In the genomic region with DNA sequence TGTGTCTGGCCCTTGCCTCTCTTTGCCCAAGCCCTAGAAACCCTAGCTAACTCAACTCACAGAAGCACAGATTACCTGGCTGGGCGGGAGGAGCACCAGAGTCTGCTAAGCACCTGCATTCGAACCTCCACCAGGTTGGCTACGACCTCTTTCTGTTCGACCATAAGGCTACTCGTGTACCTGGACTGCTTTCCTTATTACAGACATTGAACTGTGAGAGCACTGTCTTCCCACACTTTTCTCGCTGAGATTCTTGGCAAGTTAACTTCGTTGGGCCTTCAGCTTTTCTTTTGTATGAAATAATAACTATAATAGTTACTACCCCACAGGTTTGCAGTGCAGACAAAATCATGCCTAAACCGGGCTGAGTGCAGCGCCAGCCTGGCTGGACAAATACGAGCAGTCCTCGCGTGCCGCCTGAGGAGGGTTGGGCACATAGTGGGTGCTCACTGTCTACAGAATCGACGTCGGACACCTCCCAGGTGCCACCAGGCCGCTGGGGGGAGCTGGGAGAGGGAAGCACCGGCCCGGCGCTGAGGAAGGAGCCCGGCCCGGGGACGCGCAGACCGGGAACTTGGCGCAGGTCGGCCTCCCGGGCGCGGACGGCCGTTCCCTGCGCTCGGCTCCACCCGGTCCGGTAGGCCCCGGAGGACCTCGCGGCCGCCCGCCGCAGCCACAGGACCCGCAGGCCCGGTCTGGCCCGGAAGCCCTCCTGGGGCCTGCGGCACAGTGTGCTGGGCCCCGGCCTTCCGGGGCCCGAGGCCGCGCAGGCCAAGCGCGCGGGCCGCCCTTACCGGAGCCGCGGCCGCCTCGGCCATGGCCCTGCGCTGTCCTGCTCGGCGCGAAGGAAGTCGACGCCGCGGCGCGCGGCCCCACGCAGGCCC, we compare ENCODE assay signal across 8 mouse cellular contexts. TPM values are rescaled to one million over a fixed set of nuclear protein-coding genes. Genes with fewer than 3 reads are reported as not detected.
A peak's percentile ranks its signal among the peaks of the same experiment; 100 is the strongest.
DNase-seq lines count a peak whose midpoint lies in the region; ATAC-seq and TF ChIP-seq lines count a peak whose summit lies in the region.

No protein-coding gene starts in this region.

- no peak for TF ChIP-seq EP300 in liver, embryonic 14.5 days (IDR thresholded peaks at IDR 0.05; ENCODE audit: low read depth)

- no peaks in the 10 kb centered on the region for H3K9me3 ChIP-seq in erythroblast, embryonic 14.5 days (ENCODE audit: control insufficient read depth, low read length)
- no peaks in the 10 kb centered on the region for H3K9me3 ChIP-seq in heart, embryonic 12.5 days (replicated peaks)
- no peaks in the 10 kb centered on the region for H3K9me3 ChIP-seq in kidney, embryonic 16.5 days (ENCODE audit: low read length)
- no peaks in the 10 kb centered on the region for H3K9me3 ChIP-seq in liver, embryonic 14.5 days (ENCODE audit: control insufficient read depth, low read length)

- peak; percentile 82 for DNase-seq in CD4-positive helper T cell, adult 2 months (ENCODE audit: low read depth, low spot score)
- peak; percentile 49 to 61 (median 59) for DNase-seq in liver, embryonic 14.5 days (ENCODE audit: low read depth in 3 of 3, low spot score in 3 of 3)
- peak; percentile 58 to 71 for DNase-seq in natural killer cell, adult 2 months (ENCODE audit: low spot score in 2 of 2)
- peak; percentile 74 for DNase-seq in splenic B cell, adult 2 months (ENCODE audit: low read depth, low spot score)

- WGBS in heart, embryonic 12.5 days = 4% methylated on average over 66 of the region's 72 CpGs
- 2% methylated on average over 69 of the region's 72 CpGs for WGBS in kidney, embryonic 16.5 days
- WGBS in liver, embryonic 14.5 days (ENCODE audit: insufficient replicate concordance) = 3% methylated on average over 61 of the region's 72 CpGs

- no peak for TF ChIP-seq CTCF in bone marrow macrophage, adult 2 months (IDR thresholded peaks at IDR 0.05; ENCODE audit: low read depth, low read length)
- TF ChIP-seq CTCF in liver, embryonic 14.5 days (IDR thresholded peaks at IDR 0.05; ENCODE audit: low read depth) = peak; percentile 61

- peak overlapping the region; percentile 76 for H3K4me2 ChIP-seq in heart, embryonic 12.5 days
- peak overlapping the region; percentile 65 for H3K4me2 ChIP-seq in kidney, embryonic 16.5 days (replicated peaks; ENCODE audit: low read depth, low read length)
- H3K4me2 ChIP-seq in liver, embryonic 14.5 days (ENCODE audit: low read depth) = peak overlapping the region; percentile 66

- H3K4me3 ChIP-seq in bone marrow macrophage, adult 2 months (ENCODE audit: insufficient read depth, low read length) = peak overlapping the region; percentile 98
- peak overlapping the region; percentile 81 for H3K4me3 ChIP-seq in erythroblast, embryonic 14.5 days (replicated peaks)
- H3K4me3 ChIP-seq in heart, embryonic 12.5 days = peak overlapping the region; percentile 82
- peak overlapping the region; percentile 87 for H3K4me3 ChIP-seq in kidney, embryonic 16.5 days (ENCODE audit: low read length)
- peak overlapping the region; percentile 70 to 74 for H3K4me3 ChIP-seq in liver, embryonic 14.5 days (ENCODE audit: insufficient read depth in 1 of 2, low read depth in 2 of 2, low read length in 2 of 2)

- H3K27me3 ChIP-seq in erythroblast, embryonic 14.5 days (ENCODE audit: control insufficient read depth) = no peaks in the 10 kb centered on the region
- 0 out of 2 replicates have a peak, but pooled peaks cover 3% of the 10 kb centered on the region for H3K27me3 ChIP-seq in heart, embryonic 12.5 days (replicated peaks)
- no peaks in the 10 kb centered on the region for H3K27me3 ChIP-seq in kidney, embryonic 16.5 days (ENCODE audit: insufficient read depth, low read length)
- no peaks in the 10 kb centered on the region for H3K27me3 ChIP-seq in liver, embryonic 14.5 days (ENCODE audit: control insufficient read depth, insufficient read depth, low read length)
- H3K27me3 ChIP-seq in splenic B cell, adult 2 months (ENCODE audit: control insufficient read depth, insufficient read depth, low read length, poor library complexity, severe bottlenecking) = no peaks in the 10 kb centered on the region

- peak; percentile 87 for ATAC-seq in heart, embryonic 12.5 days (ENCODE audit: insufficient number of reproducible peaks, low FRiP score)
- ATAC-seq in kidney, embryonic 16.5 days (ENCODE audit: low FRiP score, low TSS enrichment) = peak; percentile 93
- ATAC-seq in liver, embryonic 14.5 days (ENCODE audit: insufficient read depth) = peak; percentile 88

- no peak for TF ChIP-seq POLR2A in bone marrow macrophage, adult 2 months (IDR thresholded peaks at IDR 0.05; ENCODE audit: borderline replicate concordance, low read depth, low read length)

- H3K9ac ChIP-seq in heart, embryonic 12.5 days = peak overlapping the region; percentile 93
- peak overlapping the region; percentile 98 for H3K9ac ChIP-seq in kidney, embryonic 16.5 days (replicated peaks; ENCODE audit: low read length)
- peak overlapping the region; percentile 79 for H3K9ac ChIP-seq in liver, embryonic 14.5 days (replicated peaks)

- H3K27ac ChIP-seq in bone marrow macrophage, adult 2 months (ENCODE audit: insufficient read depth, low read depth, low read length) = peak overlapping the region; percentile 58
- peak overlapping the region; percentile 72 for H3K27ac ChIP-seq in heart, embryonic 12.5 days (ENCODE audit: poor library complexity, severe bottlenecking)
- H3K27ac ChIP-seq in kidney, embryonic 16.5 days (ENCODE audit: low read length) = peak overlapping the region; percentile 90
- H3K27ac ChIP-seq in liver, embryonic 14.5 days = peak overlapping the region; percentile 49

- peaks cover 29% of the 10 kb centered on the region for H3K36me3 ChIP-seq in erythroblast, embryonic 14.5 days (ENCODE audit: control insufficient read depth)
- peaks cover 28% of the 10 kb centered on the region for H3K36me3 ChIP-seq in heart, embryonic 12.5 days
- H3K36me3 ChIP-seq in kidney, embryonic 16.5 days (ENCODE audit: insufficient read depth, low read length) = peaks cover 31% of the 10 kb centered on the region
- peaks cover 17% of the 10 kb centered on the region for H3K36me3 ChIP-seq in liver, embryonic 14.5 days (replicated peaks; ENCODE audit: control insufficient read depth, insufficient read depth, low read depth)
- peaks cover 12% of the 10 kb centered on the region for H3K36me3 ChIP-seq in splenic B cell, adult 2 months (ENCODE audit: control insufficient read depth, insufficient read depth, low read length, poor library complexity, severe bottlenecking)

- H3K4me1 ChIP-seq in bone marrow macrophage, adult 2 months (ENCODE audit: control insufficient read depth, insufficient read depth, low read length) = peaks cover 23% of the 10 kb centered on the region
- peaks cover 31% of the 10 kb centered on the region for H3K4me1 ChIP-seq in erythroblast, embryonic 14.5 days (ENCODE audit: control insufficient read depth)
- peaks cover 9% of the 10 kb centered on the region for H3K4me1 ChIP-seq in heart, embryonic 12.5 days (replicated peaks)
- peaks cover 8% of the 10 kb centered on the region; the same call in 1 of the 2 replicates for H3K4me1 ChIP-seq in kidney, embryonic 16.5 days (ENCODE audit: insufficient read depth, low read length)
- H3K4me1 ChIP-seq in liver, embryonic 14.5 days (replicated peaks; ENCODE audit: control insufficient read depth in 2 of 2, insufficient read depth in 2 of 2, low read length in 1 of 2) = peaks cover 0 to 18% of the 10 kb centered on the region in 2 experiments; a peak in 3 of 4 replicates

RNA-seq across cellular contexts. Expression of a gene that starts 0.6 kb away (rescaled TPM):
- polyA plus RNA-seq in bone marrow macrophage, adult 2 months (2012; ENCODE audit: insufficient read depth, insufficient read length, missing spikeins) = 15.3 and 15.8 TPM in 2 replicates
- 0.43 and 0.51 TPM in 2 replicates for polyA plus RNA-seq in erythroblast, embryonic 14.5 days (2012)
- 12.8 and 15.3 TPM in 2 replicates for polyA plus RNA-seq in heart, embryonic 12.5 days (2016; fragmentation: Nextera tagmentation; extraction: Ambion mirVana)
- polyA plus RNA-seq in kidney, embryonic 16.5 days (2015; fragmentation: Nextera tagmentation; extraction: Ambion mirVana) = 9.1 and 16.4 TPM in 2 replicates
- polyA plus RNA-seq in liver, embryonic 14.5 days (2012; rRNA removed) = 5.2 and 5.6 TPM in 2 replicates
- polyA plus RNA-seq in liver, embryonic 14.5 days (2014; fragmentation: Nextera tagmentation; extraction: Ambion mirVana) = 4.0 and 4.9 TPM in 2 replicates

RNA-seq across cellular contexts. Expression of a gene that starts 37.1 kb away (rescaled TPM):
- polyA plus RNA-seq in bone marrow macrophage, adult 2 months (2012; ENCODE audit: insufficient read depth, insufficient read length, missing spikeins) = 8.6 and 9.3 TPM in 2 replicates
- polyA plus RNA-seq in erythroblast, embryonic 14.5 days (2012) = 0.81 and 0.94 TPM in 2 replicates
- polyA plus RNA-seq in heart, embryonic 12.5 days (2016; fragmentation: Nextera tagmentation; extraction: Ambion mirVana) = 3.9 and 4.9 TPM in 2 replicates
- polyA plus RNA-seq in kidney, embryonic 16.5 days (2015; fragmentation: Nextera tagmentation; extraction: Ambion mirVana) = 7.9 and 9.0 TPM in 2 replicates
- polyA plus RNA-seq in liver, embryonic 14.5 days (2012; rRNA removed) = 3.3 and 3.6 TPM in 2 replicates
- 1.5 and 1.6 TPM in 2 replicates for polyA plus RNA-seq in liver, embryonic 14.5 days (2014; fragmentation: Nextera tagmentation; extraction: Ambion mirVana)

Comparison
In these comparisons a context has a peak if more than half of its experiments do, and no peak if none do; other contexts are left out.
1. Peak in every context shown above with its lines: DNase-seq, ATAC-seq, H3K4me3 ChIP-seq and H3K27ac ChIP-seq.